Mouse (Mus musculus) telencephalon, adult 2 months (tissue): ENCODE results near the gene 1600015I10Rik.
"Not testable (repeated sequence)": the region's sequence is repeated elsewhere in the genome, so short reads cannot be mapped to it uniquely, and the experiment has no call there.

Experiments
- DNase-seq: peaks from one replicate; pipeline ENCODE4 v3.0.0-alpha.2; 2011; ENCODE audit warnings: low read depth, low spot score

1600015I10Rik gene

DNA sequence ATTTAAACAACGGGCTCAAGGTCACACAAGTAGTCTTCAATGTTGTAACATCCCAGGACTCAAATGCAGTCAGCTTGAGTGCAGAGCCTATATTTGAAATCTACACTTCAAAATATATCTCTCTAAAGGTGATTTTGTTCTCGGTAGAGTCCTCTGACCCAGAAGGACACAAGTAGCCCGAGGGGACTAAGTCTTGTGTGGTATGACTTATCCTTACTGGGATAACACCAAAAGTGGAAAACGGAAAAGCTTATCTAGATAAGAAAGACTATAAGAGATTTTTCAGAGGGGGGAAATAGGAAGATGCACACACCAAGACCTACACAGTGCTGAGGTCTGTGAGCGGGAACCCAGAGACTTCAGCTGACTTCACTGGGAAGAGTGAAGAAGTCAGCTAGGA, at the start of gene 1600015I10Rik:
Gene 1600015I10Rik, plus strand, starts transcription at position 301 of the 400 bp plus-strand sequence.
- DNase-seq, result no peak

- DNase-seq, result no peak
These were observed 35.5 kb upstream of the 1600015I10Rik start for GRCm38 (mm10) chr6:48894203-48894602.

- no peak for DNase-seq
These were observed 34.5 kb upstream of the 1600015I10Rik start for GRCm38 (mm10) chr6:48894938-48895818.

DNA sequence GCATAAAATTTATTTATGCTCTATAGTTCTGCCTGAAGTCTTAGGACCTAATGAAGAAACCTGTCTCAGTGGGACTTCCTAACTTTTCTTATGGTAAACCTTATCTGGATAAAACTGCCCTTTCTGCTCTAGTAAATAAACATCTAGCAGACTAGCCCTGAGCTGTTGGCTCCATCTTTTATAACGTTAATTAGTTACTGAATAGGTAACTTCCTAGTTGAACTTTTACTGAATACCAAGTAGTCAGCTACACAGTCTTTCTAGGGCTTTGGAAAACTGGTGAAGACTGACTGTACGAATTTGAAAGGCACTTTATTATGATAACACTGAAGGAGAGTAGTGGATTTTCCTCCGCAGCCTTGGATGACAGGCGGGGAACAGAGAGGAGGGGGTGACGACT, 33.8 kb upstream of the 1600015I10Rik start:
- no peak for DNase-seq

DNA sequence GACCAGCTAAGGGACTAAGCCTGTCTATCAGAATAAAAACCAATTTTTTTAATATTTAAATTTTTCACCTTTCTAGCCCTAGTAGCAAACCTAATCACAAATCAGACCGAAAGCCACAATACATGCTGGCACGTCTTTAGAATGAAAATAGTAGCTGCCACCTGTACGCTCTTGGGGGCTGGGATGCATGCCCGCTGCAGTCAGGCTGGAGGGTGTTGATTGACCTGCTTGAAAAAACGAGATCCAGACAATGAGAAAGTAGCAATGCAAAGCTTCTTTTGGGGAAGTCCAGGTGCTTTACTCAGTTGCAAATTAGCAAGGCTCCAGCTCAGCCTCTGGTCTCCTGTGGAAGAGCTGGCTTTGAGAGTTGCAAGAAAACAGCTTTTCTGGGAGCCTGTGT, 32.7 kb upstream of the 1600015I10Rik start:
- no peak for DNase-seq

DNA sequence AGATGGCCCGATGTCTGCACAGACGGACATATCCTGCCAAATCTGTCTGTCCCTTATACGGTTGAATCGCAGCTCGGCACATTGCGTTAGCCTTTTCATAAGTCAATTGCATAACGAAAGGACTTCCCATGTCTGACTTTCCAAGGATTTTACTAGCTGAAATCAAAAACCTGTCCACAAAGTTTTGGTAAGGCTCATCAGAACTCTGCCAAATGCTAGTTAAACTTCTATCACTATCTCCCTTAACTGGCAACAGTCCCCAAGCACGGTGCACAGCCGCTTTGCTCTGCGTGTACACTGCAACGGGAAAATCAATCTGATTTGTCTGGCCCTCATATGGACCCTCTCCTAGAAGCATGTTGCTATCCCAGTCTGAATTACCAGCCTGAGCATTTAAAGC, 28.4 kb upstream of the 1600015I10Rik start:
- DNase-seq, result not testable (repeated sequence)

- DNase-seq, result no peak
These were observed 26.9 kb upstream of the 1600015I10Rik start for GRCm38 (mm10) chr6:48902511-48903406.

DNA sequence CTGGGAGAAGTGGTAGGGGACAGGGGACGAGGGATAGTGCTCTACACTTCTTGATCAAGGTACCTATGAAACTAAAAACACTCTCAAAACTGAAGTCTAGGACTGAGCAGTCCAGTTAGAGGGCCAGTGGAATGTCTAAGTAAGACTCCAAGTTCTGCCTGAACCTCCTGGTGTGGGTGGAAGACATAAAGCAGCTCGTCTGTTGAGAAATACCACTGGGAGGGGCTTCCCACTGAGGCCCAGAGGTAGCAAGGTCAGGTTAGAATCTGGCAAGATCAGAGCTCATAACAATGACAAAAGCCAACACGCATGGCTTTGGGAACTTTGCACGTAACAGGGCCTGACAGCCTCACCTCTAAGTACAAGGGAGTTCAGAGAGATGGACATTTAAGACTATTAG, 26.3 kb upstream of the 1600015I10Rik start:
- DNase-seq, result no peak

GRCm38 (mm10) chr6:48905606-48906005, 24.1 kb upstream of the 1600015I10Rik start:
- DNase-seq, result no peak

GRCm38 (mm10) chr6:48906371-48906770, 23.3 kb upstream of the 1600015I10Rik start:
- no peak for DNase-seq

- DNase-seq, result no peak
These were observed 20.5 kb upstream of the 1600015I10Rik start for GRCm38 (mm10) chr6:48909229-48909628.

- no peak for DNase-seq
These were observed 17.7 kb upstream of the 1600015I10Rik start for GRCm38 (mm10) chr6:48912033-48912432.

DNA sequence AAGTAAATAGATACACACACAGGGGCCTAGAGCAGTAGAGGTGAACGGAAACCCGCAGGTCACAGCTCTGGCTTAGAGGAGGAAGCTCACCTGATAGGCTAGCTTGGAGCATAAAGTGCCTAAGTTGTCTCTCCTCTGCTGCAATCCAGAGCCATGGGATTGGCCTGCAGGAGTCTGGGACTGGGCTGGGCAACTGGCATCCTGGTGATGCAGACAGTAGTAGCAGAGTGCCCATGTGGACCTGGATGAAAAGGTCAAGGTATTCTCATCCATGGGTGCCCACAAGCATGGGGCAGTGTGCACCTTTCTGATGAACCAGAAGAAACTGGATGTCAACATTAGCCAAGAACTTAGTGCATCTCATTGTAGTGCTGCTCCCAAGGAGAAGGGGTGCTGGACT, 16.1 kb upstream of the 1600015I10Rik start:
- no peak for DNase-seq

- no peak for DNase-seq
These were observed 19.9 kb downstream of the 1600015I10Rik start for GRCm38 (mm10) chr6:48949596-48949995.

- no peak for DNase-seq
These were observed 21.0 kb downstream of the 1600015I10Rik start for GRCm38 (mm10) chr6:48950676-48951075.

DNA sequence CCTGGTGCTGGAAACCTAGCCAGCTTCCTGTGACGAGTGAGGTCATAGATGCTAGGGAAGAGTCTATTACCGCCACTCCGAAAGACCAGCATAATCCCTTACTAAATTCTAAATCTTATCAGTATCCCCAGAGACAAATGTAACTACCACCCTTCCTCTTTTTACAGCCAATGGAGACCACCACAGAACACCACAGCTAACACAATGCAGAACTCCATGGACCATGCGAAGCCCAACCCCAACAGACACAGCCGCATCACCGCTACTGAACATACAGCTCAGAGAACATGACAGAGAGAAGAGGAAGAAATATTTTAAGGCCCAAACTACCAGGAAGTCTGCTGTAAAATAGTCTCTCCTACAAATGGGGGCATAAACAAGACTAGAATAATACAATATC, 21.9 kb downstream of the 1600015I10Rik start:
- no peak for DNase-seq

DNA sequence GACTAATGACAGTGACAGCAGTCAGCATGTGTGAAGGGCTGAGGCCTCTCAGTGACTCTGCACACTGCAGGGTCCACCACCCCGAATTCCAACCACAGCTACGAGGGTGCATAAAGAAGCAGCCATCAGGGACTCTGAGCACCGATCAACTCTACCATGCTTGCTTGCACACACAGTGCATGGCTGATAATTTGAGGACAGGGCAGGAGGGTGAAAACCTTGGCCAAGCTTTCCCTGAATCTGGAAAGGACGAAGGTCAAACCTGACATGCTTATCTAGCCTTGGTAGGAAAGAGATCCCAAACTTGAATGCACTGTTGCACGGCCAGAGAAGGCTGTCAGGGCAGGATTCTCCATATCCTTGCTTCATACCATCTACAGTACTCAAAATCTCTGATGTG, 23.5 kb downstream of the 1600015I10Rik start:
- no peak for DNase-seq

- no peak for DNase-seq
These were observed 24.5 kb downstream of the 1600015I10Rik start for GRCm38 (mm10) chr6:48954211-48954610.

- DNase-seq, result peak; percentile 6
These were observed 25.3 kb downstream of the 1600015I10Rik start for GRCm38 (mm10) chr6:48954946-48955345.

DNA sequence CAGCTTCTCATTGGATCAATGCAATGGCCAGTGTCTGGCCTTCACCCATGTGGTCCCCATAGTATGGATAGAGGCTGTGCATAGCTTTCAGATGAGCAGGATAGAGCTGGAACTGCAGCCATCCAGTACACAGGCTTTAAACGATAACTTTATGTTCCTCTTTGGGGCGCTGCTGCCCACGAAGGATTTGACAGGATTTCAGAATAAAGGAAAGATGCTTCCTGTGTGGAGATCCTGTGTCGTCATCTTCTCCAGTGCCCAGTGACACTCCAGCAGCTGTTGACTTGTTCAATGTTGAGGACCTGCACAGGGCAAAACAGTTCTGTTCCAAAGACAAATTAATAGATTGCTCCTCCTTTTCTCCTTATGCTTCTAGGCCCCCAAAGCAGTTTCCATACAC, 27.1 kb downstream of the 1600015I10Rik start:
- no peak for DNase-seq

DNA sequence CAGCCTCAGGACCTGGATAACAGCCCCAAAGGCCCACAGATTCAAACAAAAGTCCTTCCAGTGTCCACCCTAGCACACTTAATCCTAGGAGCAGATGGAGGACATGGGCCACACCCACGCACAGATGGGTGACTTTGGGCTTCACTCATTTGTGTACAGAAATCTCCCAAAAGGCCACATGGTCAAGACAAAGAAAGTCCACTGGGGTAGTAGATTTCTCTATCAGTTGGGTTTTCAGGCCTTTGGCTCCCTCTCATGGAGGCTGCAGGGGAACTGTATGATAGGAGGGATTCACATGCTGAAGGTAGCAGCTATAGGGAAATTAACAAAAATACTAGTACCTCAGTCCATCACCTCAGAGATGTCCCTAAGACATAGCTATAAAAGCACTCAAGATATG, 28.4 kb downstream of the 1600015I10Rik start:
- DNase-seq, result no peak

GRCm38 (mm10) chr6:48959151-48959550, 29.5 kb downstream of the 1600015I10Rik start:
- DNase-seq, result not testable (repeated sequence)
